Mouse (Mus musculus) midbrain, embryonic 14.5 days (tissue): ENCODE measurements at regions not wholly inside any gene's neighbourhood (a gene's known extent, or its start where the extent isn't known, plus 50 kb on each side); places are given as distances from the start of the nearest gene placed in this dataset.

Source experiments
- ATAC-seq: fragments of 200-750 bp; cut with Nextera tagmentation; 2 replicates; pipeline ENCODE4 v1.8.0; 2017; ENCODE audit warnings: moderate number of reproducible peaks, moderate library complexity; ENCODE audit not compliant: low FRiP score, low TSS enrichment
- DNase-seq: peaks from one replicate; pipeline ENCODE4 v3.0.0-alpha.2; 2015
- H3K27ac ChIP-seq: fragments of 300-500 bp; sonication (generic); replicated peaks from 2 replicates; pipeline ENCODE4 v1.5.1; 2014; ENCODE audit warnings: mild to moderate bottlenecking, low read depth, low read length, moderate library complexity
- H3K27me3 ChIP-seq: fragments of 300-500 bp; sonication (generic); 2 replicates; pipeline ENCODE4 v1.6.1; 2014; ENCODE audit warnings: low read length, control low read depth, mixed read lengths; ENCODE audit not compliant: control insufficient read depth, insufficient read depth
- H3K36me3 ChIP-seq: fragments of 300-500 bp; sonication (generic); 2 replicates; pipeline ENCODE4 v1.6.1; 2014; ENCODE audit warnings: low read length, control low read depth; ENCODE audit not compliant: control insufficient read depth, insufficient read depth
- H3K4me1 ChIP-seq: fragments of 300-500 bp; sonication (generic); 2 replicates; pipeline ENCODE4 v1.6.1; 2014; ENCODE audit warnings: mild to moderate bottlenecking, antibody characterized with exemption, low read length, control low read depth; ENCODE audit not compliant: control insufficient read depth, insufficient read depth
- H3K4me2 ChIP-seq: fragments of 300-500 bp; sonication (generic); 2 replicates; pipeline ENCODE4 v1.6.1; 2014; ENCODE audit warnings: mild to moderate bottlenecking, low read length, moderate library complexity
- H3K4me3 ChIP-seq: fragments of 300-500 bp; sonication (generic); replicated peaks from 2 replicates; pipeline ENCODE4 v1.5.1; 2014; ENCODE audit warnings: low read depth, low read length
- H3K9ac ChIP-seq: fragments of 300-500 bp; sonication (generic); replicated peaks from 2 replicates; pipeline ENCODE4 v1.6.1; 2014; ENCODE audit warnings: mild to moderate bottlenecking, low read length, moderate library complexity
- H3K9me3 ChIP-seq: fragments of 300-500 bp; sonication (generic); 2 replicates; pipeline ENCODE4 v1.6.1; 2016; ENCODE audit warnings: low read length, control low read depth, mixed read lengths; ENCODE audit not compliant: control insufficient read depth
- WGBS: fragments of 180-500 bp; shearing (Covaris S2); extraction: QIAGEN DNeasy Blood & Tissue Kit; methylation state at CpG from one replicate; pipeline ENCODE4 v1.1.7; 2014; 5-methylcytosine and 5-hydroxymethylcytosine counted together

DNA sequence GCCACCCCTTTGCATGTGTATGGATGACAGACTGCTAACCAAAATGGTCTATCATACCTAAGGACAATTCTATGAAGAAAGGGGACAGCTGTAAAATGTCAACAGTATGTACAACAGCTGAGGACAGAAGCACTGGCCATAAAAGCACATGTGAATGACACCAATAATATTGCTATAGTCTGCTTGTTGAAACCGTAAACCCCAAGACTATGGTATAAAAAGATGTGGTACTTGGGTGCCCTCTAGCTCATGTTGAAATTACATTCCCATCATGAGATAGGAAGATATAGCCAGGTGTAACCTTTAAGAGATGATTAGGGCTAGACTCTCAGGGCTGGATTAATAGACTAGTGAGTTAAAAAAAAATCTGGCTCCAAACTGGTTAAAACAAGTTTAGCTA is 361.6 kb upstream of the Sptlc3 start:
- peak; percentile 51 for DNase-seq
- H3K27me3 ChIP-seq: no peaks in the 10 kb centered on the region
- H3K4me2 ChIP-seq: no peak overlapping the region
- no peak overlapping the region for H3K4me3 ChIP-seq
- no peaks in the 10 kb centered on the region for H3K36me3 ChIP-seq
- H3K4me1 ChIP-seq: no peaks in the 10 kb centered on the region
- no peak overlapping the region for H3K27ac ChIP-seq
- H3K9me3 ChIP-seq: no peaks in the 10 kb centered on the region
- WGBS: 64% methylated on average over 1 of the region's 1 CpGs
- no peak overlapping the region for H3K9ac ChIP-seq
- no peak for ATAC-seq

DNA sequence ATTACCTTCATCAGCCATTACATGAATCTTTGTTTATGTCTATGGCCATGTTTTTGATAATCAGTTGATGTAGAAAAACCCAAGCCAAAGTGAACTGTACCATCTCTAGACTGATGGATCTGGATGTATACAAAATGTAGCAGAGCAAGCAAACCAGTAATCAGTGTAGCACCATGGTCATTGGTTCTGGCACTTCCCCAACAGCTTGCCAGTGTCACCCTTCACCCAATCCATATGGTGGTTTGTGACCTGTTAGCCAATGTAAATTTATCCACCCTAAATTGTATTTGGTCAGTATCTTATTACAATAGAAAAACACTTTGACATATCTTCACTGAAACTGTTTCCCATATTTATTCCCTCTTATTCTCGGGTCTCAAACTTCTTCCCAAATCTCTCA is 346.7 kb upstream of the Sptlc3 start:
- H3K27me3 ChIP-seq: no peaks in the 10 kb centered on the region
- no peak for ATAC-seq
- WGBS: 82% methylated on average over 1 of the region's 1 CpGs
- no peak overlapping the region for H3K4me2 ChIP-seq
- no peaks in the 10 kb centered on the region for H3K4me1 ChIP-seq
- no peak overlapping the region for H3K4me3 ChIP-seq
- H3K9ac ChIP-seq: no peak overlapping the region
- no peaks in the 10 kb centered on the region for H3K9me3 ChIP-seq
- DNase-seq: no peak
- H3K36me3 ChIP-seq: no peaks in the 10 kb centered on the region
- H3K27ac ChIP-seq: no peak overlapping the region

DNA sequence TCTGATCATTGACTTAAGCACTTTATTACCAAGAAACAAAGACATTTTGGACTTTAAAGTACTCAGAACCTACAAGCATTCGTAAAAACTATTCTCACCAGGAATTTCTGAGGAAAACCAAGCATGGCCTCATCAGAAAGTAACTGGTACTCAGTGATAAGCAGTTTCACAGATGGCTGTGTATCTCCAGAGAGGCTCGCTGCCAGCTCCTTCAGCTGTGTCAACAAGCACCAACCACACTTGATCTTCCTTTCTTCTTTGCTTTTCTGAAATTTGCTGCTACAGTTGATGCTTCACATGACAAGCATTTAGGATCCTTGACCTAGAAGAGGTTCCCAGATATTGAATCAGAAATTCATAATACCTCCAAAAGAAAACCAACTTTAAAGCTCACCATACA is 314.1 kb upstream of the Sptlc3 start:
- no peaks in the 10 kb centered on the region for H3K36me3 ChIP-seq
- DNase-seq (no peak), ATAC-seq (no peak)
- H3K27ac ChIP-seq: no peak overlapping the region
- no peak overlapping the region for H3K4me3 ChIP-seq
- no peaks in the 10 kb centered on the region for H3K27me3 ChIP-seq
- no peaks in the 10 kb centered on the region for H3K9me3 ChIP-seq
- no peak overlapping the region for H3K4me2 ChIP-seq
- WGBS: 89% methylated on average over 2 of the region's 2 CpGs
- no peaks in the 10 kb centered on the region for H3K4me1 ChIP-seq
- H3K9ac ChIP-seq: no peak overlapping the region

DNA sequence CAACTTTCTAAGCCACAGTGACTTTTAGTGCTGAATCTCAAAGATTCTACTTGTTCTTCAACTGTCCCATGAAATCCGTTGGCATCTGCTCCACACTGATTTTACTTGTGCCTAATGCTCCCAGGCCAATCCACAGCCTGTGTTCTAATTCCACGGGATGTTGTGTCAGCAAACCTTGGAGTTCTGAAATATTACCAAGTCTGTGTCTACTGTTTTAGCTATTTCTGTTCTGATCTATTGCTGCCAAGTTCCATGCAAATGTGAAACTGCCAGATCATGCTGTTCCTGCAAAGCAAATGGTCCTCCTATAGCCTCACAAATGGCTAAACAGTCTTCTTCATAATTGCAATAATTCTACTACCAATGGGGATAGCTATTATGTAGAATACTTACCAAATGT is 295.4 kb upstream of the Sptlc3 start:
- Histone ChIP-seq H3K36me3 (no peaks in the 10 kb centered on the region), H3K9ac (no peak overlapping the region), H3K27ac (no peak overlapping the region), H3K9me3 (no peaks in the 10 kb centered on the region), H3K4me3 (no peak overlapping the region), H3K4me2 (no peak overlapping the region), H3K27me3 (no peaks in the 10 kb centered on the region), H3K4me1 (no peaks in the 10 kb centered on the region)
- 82% methylated on average over 2 of the region's 2 CpGs for WGBS
- ATAC-seq (no peak), DNase-seq (no peak)

DNA sequence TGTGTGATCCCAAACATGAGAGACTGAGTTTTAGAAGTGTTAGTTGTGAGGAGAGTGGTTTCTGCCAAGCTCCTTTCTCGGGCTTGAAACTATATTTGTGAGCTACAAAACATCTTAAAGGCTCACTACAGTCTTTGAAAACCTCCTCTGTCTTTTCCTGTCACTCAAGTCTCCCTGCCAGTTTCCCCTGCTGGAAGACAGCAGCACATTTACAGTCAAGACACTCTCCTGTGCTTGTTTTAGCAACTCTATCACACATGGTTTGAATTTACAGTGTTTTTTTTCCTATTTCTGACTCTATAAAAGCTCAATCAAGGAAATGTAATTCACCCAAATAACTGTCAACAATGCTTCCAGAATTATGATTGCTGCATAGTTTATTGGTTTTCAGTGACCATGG is 286.1 kb upstream of the Sptlc3 start:
- 59% methylated on average over 1 of the region's 1 CpGs for WGBS
- Histone ChIP-seq H3K36me3 (no peaks in the 10 kb centered on the region), H3K9me3 (no peaks in the 10 kb centered on the region), H3K27ac (no peak overlapping the region), H3K4me1 (no peaks in the 10 kb centered on the region), H3K9ac (no peak overlapping the region), H3K4me3 (no peak overlapping the region), H3K27me3 (no peaks in the 10 kb centered on the region), H3K4me2 (no peak overlapping the region)
- no peak for DNase-seq
- no peak for ATAC-seq

DNA sequence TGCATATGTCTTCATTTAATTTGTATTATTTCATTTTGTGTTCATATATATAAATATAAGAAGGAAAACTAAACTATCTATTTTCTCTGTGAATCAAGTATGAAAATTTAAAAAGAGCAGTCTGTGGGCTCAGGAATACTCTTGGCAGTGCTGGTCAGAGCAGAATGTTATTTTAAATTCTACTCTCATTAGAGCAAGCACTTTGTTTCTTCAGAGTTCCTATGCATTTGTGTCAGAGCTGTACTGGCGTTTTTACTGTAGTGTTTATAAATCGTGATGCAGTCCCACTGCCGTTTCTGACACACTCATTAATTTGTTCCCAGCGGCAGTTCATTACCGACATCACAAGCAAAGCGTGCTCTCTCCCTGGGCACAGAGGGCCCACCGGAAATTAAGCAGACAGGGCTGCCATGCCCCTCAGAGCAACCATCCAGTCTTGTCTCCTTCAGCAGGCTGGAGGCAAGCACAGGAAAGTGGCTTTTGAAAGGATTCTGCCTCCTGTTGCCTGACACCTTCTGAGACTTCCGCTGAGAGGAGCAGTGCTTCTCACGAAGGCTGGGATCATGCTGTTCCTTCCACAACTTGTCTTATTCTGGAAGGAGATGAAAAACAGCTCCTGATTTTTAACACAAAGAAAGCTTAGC is 272.8 kb upstream of the Sptlc3 start:
- Histone ChIP-seq H3K9ac (no peak overlapping the region), H3K36me3 (no peaks in the 10 kb centered on the region), H3K4me2 (peak overlapping the region; percentile 17; the same call in 1 of the 2 replicates), H3K9me3 (no peaks in the 10 kb centered on the region), H3K4me1 (no peaks in the 10 kb centered on the region), H3K4me3 (no peak overlapping the region), H3K27ac (peak overlapping the region; percentile 39), H3K27me3 (no peaks in the 10 kb centered on the region)
- 50% methylated on average over 9 of the region's 9 CpGs for WGBS
- ATAC-seq (0 out of 2 replicates have a peak, but pooled peaks have one; percentile 48), DNase-seq (peak; percentile 71)

DNA sequence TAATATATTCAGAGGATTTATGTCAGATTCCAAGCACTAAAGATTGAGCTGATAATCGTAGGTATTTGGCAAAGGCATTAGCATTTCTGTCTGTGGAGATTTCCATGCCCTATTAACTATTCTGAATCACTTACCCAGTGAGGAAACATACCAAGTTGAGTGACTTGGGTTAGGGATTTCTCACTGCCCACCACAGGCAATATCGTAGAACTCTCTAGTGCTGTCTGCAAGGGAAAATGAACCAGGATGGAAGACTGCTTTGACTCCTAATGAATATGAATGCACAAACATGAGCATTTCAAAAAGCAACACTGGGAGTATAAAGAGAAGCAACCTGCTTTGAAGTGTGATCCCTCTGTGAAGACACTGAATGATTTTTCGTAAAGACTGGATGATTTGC is 263.3 kb upstream of the Sptlc3 start:
- no peak for ATAC-seq

DNA sequence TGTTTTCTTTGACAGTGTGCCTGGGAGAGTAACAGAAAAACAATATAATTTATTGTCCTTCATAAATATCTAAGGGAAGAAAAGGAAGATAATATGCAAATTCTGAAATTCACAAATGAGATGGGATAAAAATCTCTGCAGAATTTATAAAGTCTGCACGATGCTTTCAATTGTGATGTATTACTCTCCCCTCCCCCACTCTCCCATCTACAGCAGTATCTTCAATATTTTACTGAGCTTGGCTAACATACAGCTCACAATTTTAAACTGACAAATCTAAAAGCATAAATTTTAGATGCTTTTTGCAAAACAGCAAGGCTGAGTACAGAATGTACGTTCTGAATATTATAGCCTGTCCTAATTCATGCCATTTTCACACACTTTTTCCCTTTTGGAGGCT is 243.6 kb upstream of the Sptlc3 start:
- DNase-seq (peak; percentile 54), ATAC-seq (no peak)
- H3K36me3 ChIP-seq: no peaks in the 10 kb centered on the region
- no peak overlapping the region for H3K4me2 ChIP-seq
- 75% methylated on average over 2 of the region's 2 CpGs for whole genome bisulfite sequencing
- no peak overlapping the region for H3K27ac ChIP-seq
- H3K9ac ChIP-seq: no peak overlapping the region
- H3K4me3 ChIP-seq: no peak overlapping the region
- no peaks in the 10 kb centered on the region for H3K27me3 ChIP-seq
- no peaks in the 10 kb centered on the region for H3K4me1 ChIP-seq
- H3K9me3 ChIP-seq: no peaks in the 10 kb centered on the region

More for the DNA sequence above, 263.3 kb upstream of the Sptlc3 start:
- Histone ChIP-seq H3K27me3 (no peaks in the 10 kb centered on the region), H3K9me3 (no peaks in the 10 kb centered on the region), H3K9ac (no peak overlapping the region), H3K36me3 (no peaks in the 10 kb centered on the region), H3K4me2 (no peak overlapping the region), H3K4me3 (no peak overlapping the region), H3K4me1 (peaks cover 4% of the 10 kb centered on the region; the same call in 1 of the 2 replicates), H3K27ac (no peak overlapping the region)
- DNase-seq: peak; percentile 44
- 4% methylated on average over 3 of the region's 3 CpGs for WGBS

DNA sequence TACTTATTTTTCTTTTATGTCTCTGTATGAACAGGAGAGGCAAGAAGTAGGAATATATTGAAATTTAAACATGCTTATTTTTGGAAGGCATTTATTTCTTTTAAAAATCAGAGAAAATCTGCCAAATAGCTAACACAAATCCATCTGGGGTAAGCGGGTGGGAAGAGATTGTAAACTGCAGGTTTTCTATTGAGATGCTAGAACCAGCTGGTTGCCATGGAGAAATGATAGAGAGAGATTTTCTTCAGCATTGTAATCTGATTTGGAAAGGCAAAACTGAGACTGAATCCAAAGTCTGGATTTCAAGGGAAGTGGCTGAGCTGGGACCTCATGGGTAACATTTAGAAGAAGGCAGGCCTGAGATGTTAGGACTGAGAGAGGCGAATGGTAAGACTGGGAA is 226.6 kb upstream of the Sptlc3 start:
- H3K4me2 ChIP-seq: no peak overlapping the region
- no peak overlapping the region for H3K9ac ChIP-seq
- H3K36me3 ChIP-seq: no peaks in the 10 kb centered on the region
- H3K4me1 ChIP-seq: no peaks in the 10 kb centered on the region
- no peak for DNase-seq
- H3K27ac ChIP-seq: no peak overlapping the region
- 67% methylated on average over 2 of the region's 2 CpGs for WGBS
- no peaks in the 10 kb centered on the region for H3K9me3 ChIP-seq
- ATAC-seq: no peak
- no peaks in the 10 kb centered on the region for H3K27me3 ChIP-seq
- no peak overlapping the region for H3K4me3 ChIP-seq
